Mouse (Mus musculus) left cerebral cortex, adult 2 months (tissue): ENCODE measurements around the gene Pard6a. TPM values are rescaled to one million over a fixed set of nuclear protein-coding genes. Genes with fewer than 3 reads are reported as not detected.

Source experiments
- DNase-seq, 2 experiments: peaks; one replicate each; pipeline ENCODE4 v3.0.0; 2021 to 2022; ENCODE audit warnings: low spot score in 2 of 2, mixed read lengths in 1 of 2; ENCODE audit errors: extremely low spot score in 1 of 2
- H3K27ac ChIP-seq: fragments of 200-600 bp; 2 replicates; pipeline ENCODE4 v1.8.1; 2022
- H3K4me3 ChIP-seq: fragments of 200-600 bp; 2 replicates; pipeline ENCODE4 v1.8.1; 2022
- CTCF ChIP-seq: fragments of 200-600 bp; IDR thresholded peaks from 2 replicates; pipeline ENCODE4 v1.8.1; 2022; ENCODE audit warnings: antibody characterized with exemption, mild to moderate bottlenecking, moderate library complexity
- intact Hi-C: fragments of 180-260 bp; cut with DNase I; formaldehyde crosslinking; loops from one replicate; pipeline ENCODE4 v1.15.1; 2025
- total RNA-seq, 2 experiments: library from RNA; stranded (reverse); gene quantifications; 2 replicates each; pipeline ENCODE4 v1.2.3; 2021

Pard6a gene
- total RNA-seq, 2 experiments from 2014 or later = 43.0 to 47.2 TPM

GRCm38 (mm10) chr8:105702731-105703415, 1.9 kb downstream of the Pard6a start:
- TF ChIP-seq CTCF = no peak
- Histone ChIP-seq H3K4me3 (no peak overlapping the region), H3K27ac (no peak overlapping the region)
- intact Hi-C loops = no loop called here
- no peak for DNase-seq

GRCm38 (mm10) chr8:105704146-105704812, 3.3 kb downstream of the Pard6a start:
- no peak for TF ChIP-seq CTCF
- intact Hi-C loops = no loop called here
- H3K4me3 ChIP-seq = no peak overlapping the region
- DNase-seq = no peak
- H3K27ac ChIP-seq = no peak overlapping the region

- no peak for DNase-seq
- no peak overlapping the region for H3K4me3 ChIP-seq
- intact Hi-C loops = no loop called here
- TF ChIP-seq CTCF = no peak
- H3K27ac ChIP-seq = no peak overlapping the region
Observed at GRCm38 (mm10) chr8:105704955-105705354, 4.0 kb downstream of the Pard6a start.

GRCm38 (mm10) chr8:105706426-105706825, 5.5 kb downstream of the Pard6a start:
- H3K27ac ChIP-seq = no peak overlapping the region
- no peak overlapping the region for H3K4me3 ChIP-seq
- no peak for DNase-seq
- intact Hi-C loops = no loop called here
- TF ChIP-seq CTCF = no peak

- no peak within 1 kb of the TSS for H3K27ac ChIP-seq
- H3K4me3 ChIP-seq = peak within 1 kb of the TSS; percentile 87
- DNase-seq = peak; percentile 80 to 83
- intact Hi-C loops = no loop called here
- no peak for TF ChIP-seq CTCF
Observed at GRCm38 (mm10) chr8:105707498-105708403, 6.8 kb downstream of the Pard6a start, which contains the start of the genes 4933405L10Rik and Enkd1. Gene 4933405L10Rik (plus strand): TSS chr8:105707655. Gene Enkd1 (minus strand): TSS chr8:105708210.

- Histone ChIP-seq H3K27ac (no peak overlapping the region), H3K4me3 (no peak overlapping the region)
- intact Hi-C loops = no loop called here
- DNase-seq = no peak
- no peak for TF ChIP-seq CTCF
Observed at GRCm38 (mm10) chr8:105708675-105709074, 7.7 kb downstream of the Pard6a start.

GRCm38 (mm10) chr8:105709317-105709716, 8.4 kb downstream of the Pard6a start:
- no peak for TF ChIP-seq CTCF
- no peak overlapping the region for H3K4me3 ChIP-seq
- no peak for DNase-seq
- intact Hi-C loops = no loop called here
- H3K27ac ChIP-seq = no peak overlapping the region

GRCm38 (mm10) chr8:105712286-105712685, 11.3 kb downstream of the Pard6a start:
- intact Hi-C loops = loop anchor here (5.0 kb wide), 4 partner anchors 65 to 310 kb away; partner anchors contain the start of gene Cenpt

GRCm38 (mm10) chr8:105714139-105714538, 13.2 kb downstream of the Pard6a start:
- DNase-seq = peak; percentile 73 to 81
- H3K27ac ChIP-seq = no peak overlapping the region
- peak; percentile 82 for TF ChIP-seq CTCF
- H3K4me3 ChIP-seq = no peak overlapping the region
- intact Hi-C loops = loop anchor here (1.0 to 5.0 kb wide), 5 partner anchors 63 to 308 kb away; partner anchors contain the start of gene Cenpt

More at GRCm38 (mm10) chr8:105712286-105712685, 11.3 kb downstream of the Pard6a start:
- Histone ChIP-seq H3K27ac (no peak overlapping the region), H3K4me3 (no peak overlapping the region)
- no peak for DNase-seq
- no peak for TF ChIP-seq CTCF

GRCm38 (mm10) chr8:105715042-105715441, 14.1 kb downstream of the Pard6a start:
- intact Hi-C loops = no loop called here
- no peak overlapping the region for H3K27ac ChIP-seq
- no peak for TF ChIP-seq CTCF

GRCm38 (mm10) chr8:105716302-105716945, 15.5 kb downstream of the Pard6a start:
- no peak for DNase-seq
- H3K27ac ChIP-seq = no peak overlapping the region
- no peak for TF ChIP-seq CTCF
- no peak overlapping the region for H3K4me3 ChIP-seq
- intact Hi-C loops = no loop called here

More at GRCm38 (mm10) chr8:105715042-105715441, 14.1 kb downstream of the Pard6a start:
- no peak for DNase-seq
- no peak overlapping the region for H3K4me3 ChIP-seq
